Mouse (Mus musculus) G1E (cell line): ENCODE data around the gene Zbed6. TPM values are rescaled to one million over a fixed set of nuclear protein-coding genes. Genes with fewer than 3 reads are reported as not detected.

Experiments used
- ATAC-seq: 2 replicates; pipeline ENCODE4 v1.8.0; 2016; ENCODE audit warnings: mild to moderate bottlenecking; ENCODE audit not compliant: insufficient number of reproducible peaks, poor library complexity, low FRiP score, severe bottlenecking; ENCODE audit errors: extremely low read depth
- DNase-seq: peaks from one replicate; pipeline ENCODE4 v3.0.0; 2012; ENCODE audit warnings: low spot score
- H3K27me3 ChIP-seq: 2 replicates; pipeline ENCODE4 v1.6.1; 2012; ENCODE audit warnings: mild to moderate bottlenecking, low read length, inconsistent platforms; ENCODE audit not compliant: insufficient read depth
- H3K36me3 ChIP-seq: replicated peaks from 2 replicates; pipeline ENCODE3; 2012; ENCODE audit warnings: mild to moderate bottlenecking, inconsistent platforms
- H3K4me1 ChIP-seq: 2 replicates; pipeline ENCODE4 v1.6.1; 2012; ENCODE audit warnings: low read depth, low read length, inconsistent platforms, mixed read lengths; ENCODE audit not compliant: insufficient read depth
- H3K4me3 ChIP-seq: 2 replicates; pipeline ENCODE4 v1.5.1; 2012; ENCODE audit warnings: low read depth, mild to moderate bottlenecking, inconsistent platforms, low read length, moderate library complexity, mixed read lengths
- H3K9me3 ChIP-seq: replicated peaks from 2 replicates; pipeline ENCODE4 v1.6.1; 2012; ENCODE audit warnings: inconsistent platforms
- CTCF ChIP-seq: IDR thresholded peaks from 2 replicates; pipeline ENCODE4 v1.5.1; 2012; ENCODE audit warnings: low read depth, low read length, inconsistent platforms, mixed read lengths
- GATA1 ChIP-seq: IDR thresholded peaks from 2 replicates; pipeline ENCODE4 v1.6.1; 2012; ENCODE audit warnings: borderline replicate concordance, low read length, inconsistent platforms, mixed read lengths
- GATA2 ChIP-seq: IDR thresholded peaks from 2 replicates; pipeline ENCODE4 v1.6.1; 2012; ENCODE audit warnings: low read depth, low read length, inconsistent platforms, borderline replicate concordance
- POLR2AphosphoS5 ChIP-seq: IDR thresholded peaks from 2 replicates; pipeline ENCODE4 v1.6.1; 2012; ENCODE audit warnings: low read depth, low read length, inconsistent platforms; ENCODE audit not compliant: insufficient replicate concordance
- TAL1 ChIP-seq: conservative IDR thresholded peaks from 2 replicates; pipeline ENCODE4 v1.6.1; 2012; ENCODE audit warnings: low read depth, low read length, inconsistent platforms, mixed read lengths
- polyA plus RNA-seq: library from polyadenylated mRNA; stranded (reverse); fragments of >175 nt; gene quantifications from 2 replicates; pipeline ENCODE4 v1.2.3, GENCODE M21; 2012
- total RNA-seq, 2 experiments: library from RNA; stranded (forward) in 1 of 2; stranded (reverse) in 1 of 2; fragments of 200-1000 nt in 1 of 2; fragments of >200 nt in 1 of 2; fragmentation: Nextera tagmentation in 1 of 2; gene quantifications; 2 replicates each; pipeline ENCODE4 v1.2.3; 2014 to 2017

Zbed6 gene
- total and polyA plus RNA-seq, 3 experiments: 26.1 to 31.5 TPM; not detected in 1

GRCm38 (mm10) chr1:133664203-133664970 lies 3.7 kb upstream of the Zbed6 start:
- no peak for DNase-seq
- H3K4me3 ChIP-seq: peak overlapping the region; percentile 28; the same call in 1 of the 2 replicates
- peaks cover 5% of the 10 kb centered on the region for H3K36me3 ChIP-seq
- TF ChIP-seq GATA2 (no peak), GATA1 (no peak), TAL1 (no peak), POLR2AphosphoS5 (no peak), CTCF (no peak)
- ATAC-seq: no peak
- no peaks in the 10 kb centered on the region for H3K27me3 ChIP-seq
- peaks cover 33% of the 10 kb centered on the region for H3K4me1 ChIP-seq
- H3K9me3 ChIP-seq: no peaks in the 10 kb centered on the region

- Histone ChIP-seq H3K9me3 (no peaks in the 10 kb centered on the region), H3K4me3 (no peak overlapping the region), H3K27me3 (no peaks in the 10 kb centered on the region), H3K36me3 (peaks cover 14% of the 10 kb centered on the region), H3K4me1 (peaks cover 42% of the 10 kb centered on the region)
- no peak for ATAC-seq
- TF ChIP-seq GATA2 (no peak), CTCF (no peak), TAL1 (no peak), POLR2AphosphoS5 (no peak), GATA1 (no peak)
- no peak for DNase-seq
Measured at GRCm38 (mm10) chr1:133663427-133663826, 2.7 kb upstream of the Zbed6 start.

GRCm38 (mm10) chr1:133662941-133663340 lies 2.3 kb upstream of the Zbed6 start:
- Histone ChIP-seq H3K4me1 (peaks cover 47% of the 10 kb centered on the region), H3K27me3 (no peaks in the 10 kb centered on the region), H3K9me3 (no peaks in the 10 kb centered on the region), H3K36me3 (peaks cover 19% of the 10 kb centered on the region), H3K4me3 (no peak overlapping the region)
- TF ChIP-seq TAL1: no peak
- TF ChIP-seq CTCF: no peak
- TF ChIP-seq GATA2: no peak
- no peak for TF ChIP-seq POLR2AphosphoS5
- no peak for TF ChIP-seq GATA1
- DNase-seq: no peak
- ATAC-seq: no peak

GRCm38 (mm10) chr1:133661203-133661933 lies 683 bp upstream of the Zbed6 start, which contains the start of gene Gm38394:
Gene Gm38394 (minus strand): TSS chr1:133661318.
- H3K27me3 ChIP-seq: no peaks in the 10 kb centered on the region
- H3K4me3 ChIP-seq: peak within 1 kb of the TSS; percentile 76
- TF ChIP-seq POLR2AphosphoS5: no peak
- H3K4me1 ChIP-seq: peaks cover 61% of the 10 kb centered on the region
- peaks cover 35% of the 10 kb centered on the region for H3K36me3 ChIP-seq
- DNase-seq (peak; percentile 84), ATAC-seq (peak; percentile 98)
- no peaks in the 10 kb centered on the region for H3K9me3 ChIP-seq

- Histone ChIP-seq H3K4me3 (no peak overlapping the region), H3K4me1 (peaks cover 61% of the 10 kb centered on the region), H3K27me3 (no peaks in the 10 kb centered on the region), H3K9me3 (no peaks in the 10 kb centered on the region), H3K36me3 (peaks cover 50% of the 10 kb centered on the region)
- ATAC-seq (no peak), DNase-seq (no peak)
- TF ChIP-seq TAL1: no peak
- TF ChIP-seq GATA1: no peak
Measured at GRCm38 (mm10) chr1:133658878-133659277, 1.8 kb downstream of the Zbed6 start.

- no peak for DNase-seq
- peaks cover 58% of the 10 kb centered on the region for H3K4me1 ChIP-seq
- peaks cover 66% of the 10 kb centered on the region for H3K36me3 ChIP-seq
- H3K9me3 ChIP-seq: no peaks in the 10 kb centered on the region
- H3K27me3 ChIP-seq: no peaks in the 10 kb centered on the region
- H3K4me3 ChIP-seq: no peak overlapping the region
- ATAC-seq: no peak
- TF ChIP-seq POLR2AphosphoS5: no peak
- TF ChIP-seq TAL1: no peak
- TF ChIP-seq GATA1: no peak
- TF ChIP-seq CTCF: no peak
- TF ChIP-seq GATA2: no peak
Measured at GRCm38 (mm10) chr1:133656811-133657210, 3.9 kb downstream of the Zbed6 start.
